Mouse (Mus musculus) ES-E14 (cell line): Measurements from ENCODE around the gene Zfp704. TPM values are rescaled to one million over a fixed set of nuclear protein-coding genes. Genes with fewer than 3 reads are reported as not detected.

Experiments used
- DNase-seq: peaks from one replicate; pipeline ENCODE4 v3.0.0-alpha.2; 2013; ENCODE audit warnings: low read depth, low spot score
- H3K27ac ChIP-seq: 2 replicates; pipeline ENCODE4 v1.5.1; 2012; ENCODE audit warnings: low read depth, mild to moderate bottlenecking, low read length, moderate library complexity, mixed read lengths; ENCODE audit not compliant: poor library complexity, insufficient read depth, severe bottlenecking
- H3K36me3 ChIP-seq: 2 replicates; pipeline ENCODE4 v1.6.1; 2012; ENCODE audit warnings: mild to moderate bottlenecking, low read length, moderate library complexity, mixed read lengths; ENCODE audit not compliant: control insufficient read depth, poor library complexity, insufficient read depth, severe bottlenecking
- H3K4me1 ChIP-seq, 2 experiments: fragments of 150-350 bp in 1 of 2; sonication (generic) in 1 of 2; 2 replicates each; pipeline ENCODE4 v1.6.1; 2012; ENCODE audit warnings: low read length in 2 of 2, mild to moderate bottlenecking in 1 of 2, mixed read lengths in 1 of 2; ENCODE audit not compliant: control insufficient read depth in 2 of 2, insufficient read depth in 2 of 2, poor library complexity in 1 of 2
- H3K4me3 ChIP-seq, 2 experiments: fragments of 150-350 bp in 1 of 2; sonication (generic) in 1 of 2; 2 replicates each; pipeline ENCODE4 v1.5.1; 2012; ENCODE audit warnings: low read length in 2 of 2, low read depth in 1 of 2, mild to moderate bottlenecking in 1 of 2, mixed read lengths in 1 of 2; ENCODE audit not compliant: insufficient read depth in 1 of 2, poor library complexity in 1 of 2, severe bottlenecking in 1 of 2
- H3K9ac ChIP-seq: 2 replicates; pipeline ENCODE4 v1.6.1; 2012; ENCODE audit warnings: low read depth, mild to moderate bottlenecking, low read length, mixed read lengths; ENCODE audit not compliant: poor library complexity, insufficient read depth, severe bottlenecking
- H3K9me3 ChIP-seq: fragments of 150-350 bp; sonication (generic); 2 replicates; pipeline ENCODE4 v1.6.1; 2012; ENCODE audit warnings: low read depth, mild to moderate bottlenecking, low read length; ENCODE audit not compliant: control insufficient read depth, insufficient read depth
- CHD2 ChIP-seq: IDR thresholded peaks from 2 replicates; pipeline ENCODE4 v1.6.1; 2014; ENCODE audit warnings: mild to moderate bottlenecking, low read depth, low read length, inconsistent platforms
- HCFC1 ChIP-seq: IDR thresholded peaks from 2 replicates; pipeline ENCODE4 v1.6.1; 2012; ENCODE audit warnings: low read length, inconsistent platforms, borderline replicate concordance; ENCODE audit not compliant: insufficient read depth
- MAFK ChIP-seq: IDR thresholded peaks from 2 replicates; pipeline ENCODE4 v1.6.1; 2014; ENCODE audit warnings: mild to moderate bottlenecking, low read depth, low read length, inconsistent platforms; ENCODE audit not compliant: insufficient read depth
- ZC3H11A ChIP-seq: IDR thresholded peaks from 2 replicates; pipeline ENCODE4 v1.6.1; 2012; ENCODE audit warnings: low read depth, mild to moderate bottlenecking, inconsistent platforms, low read length, borderline replicate concordance
- ZNF384 ChIP-seq: IDR thresholded peaks from 2 replicates; pipeline ENCODE4 v1.6.1; 2012; ENCODE audit warnings: low read depth, low read length, inconsistent platforms
- in situ Hi-C, 2 experiments: fragments of 600-800 bp; cut with MboI; formaldehyde crosslinking; loops; one replicate each; pipeline ENCODE4 v1.15.1; 2025; ENCODE audit warnings: low sequenced_read_pairs in 2 of 2, inconsistent platforms in 1 of 2; ENCODE audit not compliant: unreplicated experiment in 2 of 2
- total RNA-seq: library from RNA; depleted of rRNA; stranded (reverse); fragments of 300-350 nt; gene quantifications from 2 replicates; pipeline ENCODE4 v1.2.3, GENCODE M21; 2012

Zfp704 gene
- total RNA-seq, 1 experiment: 11.4 TPM

DNA sequence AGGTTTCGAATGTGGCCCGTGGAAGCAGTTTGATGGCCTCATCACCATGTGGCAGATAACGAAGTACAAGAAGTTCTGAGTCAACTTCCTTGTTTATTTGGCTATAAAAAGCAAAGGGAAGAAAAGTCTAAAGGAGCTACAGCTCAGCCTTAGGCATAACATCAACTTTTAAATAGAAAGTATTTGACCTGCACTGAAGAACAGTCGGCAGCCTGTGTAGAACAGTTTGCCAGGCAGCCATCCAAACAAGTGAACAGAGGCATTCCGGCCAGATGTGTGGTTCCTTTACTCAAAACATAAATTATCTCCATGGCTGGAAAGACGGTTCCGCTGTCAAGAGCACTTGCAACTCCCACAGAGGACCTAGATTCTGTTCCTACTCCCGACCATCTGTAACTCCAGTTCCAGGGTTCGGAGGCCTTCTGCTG, 202.8 kb downstream of the Zfp704 start:
- no peak for TF ChIP-seq CHD2
- no peak for TF ChIP-seq MAFK
- no peak for TF ChIP-seq HCFC1
- no peak for TF ChIP-seq ZC3H11A
- no peak for TF ChIP-seq ZNF384
- H3K36me3 ChIP-seq: no peaks in the 10 kb centered on the region
- no peak overlapping the region for H3K9ac ChIP-seq
- no peak for DNase-seq
- peaks cover 0 to 2% of the 10 kb centered on the region in 2 experiments; a peak in 1 of 4 replicates for H3K4me1 ChIP-seq
- in situ Hi-C loops: no loop called here
- H3K9me3 ChIP-seq: no peaks in the 10 kb centered on the region
- no peak overlapping the region for H3K4me3 ChIP-seq
- no peak overlapping the region for H3K27ac ChIP-seq

- in situ Hi-C loops: no loop called here
- H3K4me3 ChIP-seq: no peak overlapping the region; a peak in 1 of 4 replicates
- peaks cover 0 to 2% of the 10 kb centered on the region in 2 experiments; a peak in 1 of 4 replicates for H3K4me1 ChIP-seq
- no peak overlapping the region for H3K27ac ChIP-seq
- no peaks in the 10 kb centered on the region for H3K36me3 ChIP-seq
- no peak for DNase-seq
- TF ChIP-seq ZNF384 (no peak), MAFK (no peak), ZC3H11A (no peak), HCFC1 (no peak), CHD2 (no peak)
- no peak overlapping the region for H3K9ac ChIP-seq
- no peaks in the 10 kb centered on the region for H3K9me3 ChIP-seq
Measured at GRCm38 (mm10) chr3:9405341-9405740, 204.5 kb downstream of the Zfp704 start.

GRCm38 (mm10) chr3:9403255-9404050, 206.4 kb downstream of the Zfp704 start:
- no peak overlapping the region for H3K9ac ChIP-seq
- no peaks in the 10 kb centered on the region for H3K36me3 ChIP-seq
- H3K4me1 ChIP-seq: peaks cover 0 to 3% of the 10 kb centered on the region in 2 experiments; a peak in 2 of 4 replicates
- H3K9me3 ChIP-seq: no peaks in the 10 kb centered on the region
- TF ChIP-seq CHD2 (no peak), HCFC1 (no peak), MAFK (no peak), ZC3H11A (no peak), ZNF384 (no peak)
- in situ Hi-C loops: loop anchor here in 1 of 2 experiments (5.0 kb wide), 1 partner anchor 304 kb away; no protein-coding TSS in a partner anchor
- no peak overlapping the region for H3K4me3 ChIP-seq
- no peak for DNase-seq
- no peak overlapping the region for H3K27ac ChIP-seq

- DNase-seq: no peak
- H3K9ac ChIP-seq: no peak overlapping the region
- H3K9me3 ChIP-seq: no peaks in the 10 kb centered on the region
- TF ChIP-seq ZNF384 (no peak), ZC3H11A (no peak), CHD2 (no peak), HCFC1 (no peak), MAFK (no peak)
- no peak overlapping the region for H3K4me3 ChIP-seq
- H3K27ac ChIP-seq: no peak overlapping the region
- in situ Hi-C loops: loop anchor here in 1 of 2 experiments (5.0 kb wide), 1 partner anchor 304 kb away; no protein-coding TSS in a partner anchor
- H3K4me1 ChIP-seq: peaks cover 0 to 8% of the 10 kb centered on the region in 2 experiments; a peak in 2 of 4 replicates
- no peaks in the 10 kb centered on the region for H3K36me3 ChIP-seq
Measured at GRCm38 (mm10) chr3:9402836-9403235, 207.0 kb downstream of the Zfp704 start.

DNA sequence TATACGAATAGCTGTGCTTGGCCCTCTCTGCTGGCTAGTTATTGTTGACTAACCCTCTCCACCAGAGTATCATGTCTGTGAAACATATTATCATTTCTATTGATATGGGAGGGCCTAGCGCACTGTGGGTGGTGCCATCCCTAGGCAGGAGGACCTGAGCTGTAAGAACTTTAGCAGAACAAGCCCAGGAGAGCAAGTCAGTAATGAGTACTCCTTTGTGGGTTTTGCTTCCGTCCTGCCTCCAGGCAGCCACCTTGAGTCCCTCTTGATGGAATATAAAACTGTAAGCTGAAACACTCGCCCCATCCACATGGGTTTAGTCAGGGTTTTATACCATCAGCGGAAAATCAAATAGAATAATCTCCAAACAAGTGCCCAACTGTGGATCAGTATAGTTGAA, 207.5 kb downstream of the Zfp704 start:
- no peak for DNase-seq
- in situ Hi-C loops: loop anchor here in 1 of 2 experiments (5.0 kb wide), 1 partner anchor 305 kb away; no protein-coding TSS in a partner anchor
- H3K9ac ChIP-seq: no peak overlapping the region
- H3K9me3 ChIP-seq: no peaks in the 10 kb centered on the region
- TF ChIP-seq ZC3H11A: no peak
- H3K27ac ChIP-seq: no peak overlapping the region
- H3K4me3 ChIP-seq: no peak overlapping the region
- no peaks in the 10 kb centered on the region for H3K36me3 ChIP-seq
- peaks cover 0 to 8% of the 10 kb centered on the region in 2 experiments; a peak in 2 of 4 replicates for H3K4me1 ChIP-seq
